Comparison of ENCODE assay signal across 29 mouse cellular contexts in the genomic region with DNA sequence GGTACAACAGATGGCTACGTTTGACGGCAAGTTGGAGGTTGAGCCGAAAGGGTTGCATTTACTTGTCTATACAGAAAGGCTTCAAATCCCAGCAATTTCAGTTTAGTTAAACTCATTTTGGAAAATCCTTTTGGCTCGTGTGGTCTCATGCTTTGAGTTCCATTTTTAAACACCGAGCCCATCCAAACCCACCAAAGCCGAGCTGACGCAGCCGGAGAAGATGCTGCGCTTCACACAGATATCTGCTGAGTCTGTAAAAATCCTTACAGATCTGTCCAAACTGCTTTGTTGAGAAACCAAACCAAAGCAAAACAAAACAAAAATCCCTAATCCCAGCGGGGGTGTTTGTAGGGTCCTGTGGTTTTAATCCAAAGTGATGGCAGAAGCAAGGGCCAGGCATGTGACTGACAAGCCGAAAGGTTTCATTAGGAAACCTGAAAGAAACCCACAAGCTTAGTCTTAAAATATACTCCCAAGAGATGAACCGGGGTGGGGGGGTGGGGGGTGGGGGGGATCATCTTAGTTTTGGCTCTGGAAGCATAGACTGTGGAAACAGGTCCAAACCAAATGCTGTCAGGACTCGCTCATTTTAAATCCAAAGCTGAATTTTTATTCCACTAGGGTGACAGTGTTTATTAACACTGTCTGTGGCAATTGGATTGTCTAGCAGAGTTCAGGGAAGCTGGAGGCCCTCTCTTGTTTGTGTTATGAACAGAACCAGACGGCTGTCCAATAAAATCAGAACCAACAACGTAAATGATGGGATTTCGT.
A peak's percentile ranks its signal among the peaks of the same experiment; 100 is the strongest.
DNase-seq lines count a peak whose midpoint lies in the region; ATAC-seq and TF ChIP-seq lines count a peak whose summit lies in the region.
"Had no signal": no experiment of that assay in that cellular context is flagged by ENCODE, and none has a peak within 500 bp of the region (broad histone marks: within the 10 kb centered on the region; RNA-seq: fewer than 3 reads in every experiment).

No protein-coding gene starts in this region.

- H3K4me1 ChIP-seq in forebrain, embryonic 16.5 days (replicated peaks; ENCODE audit: control insufficient read depth, insufficient read depth, low read length) = no peaks in the 10 kb centered on the region
- H3K4me1 ChIP-seq in forebrain, embryonic 14.5 days (ENCODE audit: control insufficient read depth, insufficient read depth, low read length) = no peaks in the 10 kb centered on the region; the same call in 1 of the 2 replicates
- no peaks in the 10 kb centered on the region for H3K4me1 ChIP-seq in ES-E14 (ENCODE audit: control insufficient read depth in 2 of 2, insufficient read depth in 2 of 2, low read length in 2 of 2, poor library complexity in 1 of 2)
- H3K4me1 ChIP-seq: forebrain, embryonic 13.5 days; heart, embryonic 10.5 days; heart, embryonic 13.5 days had no signal

- no peak overlapping the region for H3K9ac ChIP-seq in forebrain, embryonic 16.5 days (replicated peaks; ENCODE audit: low read depth, low read length)
- no peak overlapping the region for H3K9ac ChIP-seq in forebrain, embryonic 14.5 days (ENCODE audit: low read length)
- no peak overlapping the region for H3K9ac ChIP-seq in ES-E14 (ENCODE audit: insufficient read depth, low read depth, low read length, poor library complexity, severe bottlenecking)
- H3K9ac ChIP-seq: embryonic facial prominence, embryonic 13.5 days; forebrain, embryonic 13.5 days; heart, embryonic 13.5 days; hindbrain, embryonic 14.5 days had no signal

- ATAC-seq in forebrain, embryonic 16.5 days = peak; percentile 45; the same call in 1 of the 2 replicates
- ATAC-seq in forebrain, embryonic 14.5 days = no peak
- ATAC-seq: activated CD4-positive, CD25-positive, alpha-beta regulatory T cell, adult 4 months; CD4-positive, CD25-positive, alpha-beta regulatory T cell, adult 4 months; forebrain, embryonic 13.5 days; hindbrain, postnatal 0 days; inflammation-experienced regulatory T-cells, adult 6 months; intestine, embryonic 16.5 days had no signal

- 69% methylated on average over 16 of the region's 16 CpGs for WGBS in forebrain, embryonic 16.5 days
- WGBS in forebrain, embryonic 14.5 days = 86% methylated on average over 16 of the region's 16 CpGs

- no peak overlapping the region for H3K4me2 ChIP-seq in forebrain, embryonic 16.5 days (ENCODE audit: low read length)
- H3K4me2 ChIP-seq in forebrain, embryonic 14.5 days (ENCODE audit: low read length) = no peak overlapping the region
- H3K4me2 ChIP-seq: embryonic facial prominence, embryonic 13.5 days; forebrain, embryonic 13.5 days; heart, embryonic 13.5 days; hindbrain, embryonic 14.5 days had no signal

- DNase-seq in forebrain, embryonic 14.5 days (ENCODE audit: low spot score) = no peak
- peak; percentile 38 to 50 for DNase-seq in right cerebral cortex, postnatal 10 days (ENCODE audit: low spot score in 2 of 2)
- DNase-seq in right cerebral cortex, adult 18-20 months = no peak
- no peak for DNase-seq in ES-E14 (ENCODE audit: low read depth, low spot score)
- peak; percentile 30 for DNase-seq in brain, embryonic 18.5 days (ENCODE audit: low read depth, low spot score)
- DNase-seq in spleen, adult 12 weeks (ENCODE audit: low spot score) = no peak
- DNase-seq in testis, postnatal 10 days (ENCODE audit: low spot score) = no peak
- DNase-seq: adrenal gland, adult 8-10 months; adrenal gland, postnatal 25 days; cerebellum, adult 11 months; cerebellum, adult 2 months; cerebellum, adult 9-11 months; cerebellum, postnatal 25 days; gastrocnemius, adult 2 months; gastrocnemius, postnatal 14 days; heart, adult 18-20 months; heart, postnatal 14 days; heart, postnatal 4 days had no signal

- H3K9me3 ChIP-seq in forebrain, embryonic 16.5 days (ENCODE audit: control insufficient read depth, low read length) = no peaks in the 10 kb centered on the region
- no peaks in the 10 kb centered on the region for H3K9me3 ChIP-seq in forebrain, embryonic 14.5 days (replicated peaks; ENCODE audit: control insufficient read depth, low read length)
- H3K9me3 ChIP-seq in ES-E14 (ENCODE audit: control insufficient read depth, insufficient read depth, low read depth, low read length) = no peaks in the 10 kb centered on the region
- H3K9me3 ChIP-seq: embryonic facial prominence, embryonic 13.5 days; forebrain, embryonic 13.5 days; heart, embryonic 10.5 days; heart, embryonic 13.5 days had no signal

- H3K27me3 ChIP-seq in forebrain, embryonic 16.5 days (replicated peaks; ENCODE audit: control insufficient read depth, insufficient read depth, low read length) = no peaks in the 10 kb centered on the region
- H3K27me3 ChIP-seq in forebrain, embryonic 14.5 days (replicated peaks; ENCODE audit: control insufficient read depth, insufficient read depth, low read length) = no peaks in the 10 kb centered on the region
- H3K27me3 ChIP-seq: embryonic facial prominence, embryonic 13.5 days; forebrain, embryonic 13.5 days; heart, embryonic 13.5 days had no signal

- in situ Hi-C loops in ES-E14 (cut with MboI; ENCODE audit: low sequenced_read_pairs in 2 of 2, unreplicated experiment in 2 of 2) = no loop called here

- H3K4me3 ChIP-seq in forebrain, embryonic 16.5 days (replicated peaks; ENCODE audit: low read length) = no peak overlapping the region
- H3K4me3 ChIP-seq in forebrain, embryonic 14.5 days (ENCODE audit: low read depth, low read length) = no peak overlapping the region
- no peak overlapping the region for H3K4me3 ChIP-seq in ES-E14 (ENCODE audit: insufficient read depth in 1 of 2, low read depth in 1 of 2, low read length in 2 of 2, poor library complexity in 1 of 2, severe bottlenecking in 1 of 2)
- H3K4me3 ChIP-seq: embryonic facial prominence, embryonic 13.5 days; forebrain, embryonic 13.5 days; gastrocnemius, adult 2 months; heart, embryonic 10.5 days; heart, embryonic 13.5 days had no signal

- H3K36me3 ChIP-seq in forebrain, embryonic 16.5 days (ENCODE audit: control insufficient read depth, insufficient read depth) = no peaks in the 10 kb centered on the region
- H3K36me3 ChIP-seq in forebrain, embryonic 14.5 days (ENCODE audit: control insufficient read depth, insufficient read depth, low read length) = no peaks in the 10 kb centered on the region
- H3K36me3 ChIP-seq in ES-E14 (ENCODE audit: control insufficient read depth, insufficient read depth, low read length, poor library complexity, severe bottlenecking) = no peaks in the 10 kb centered on the region
- H3K36me3 ChIP-seq: embryonic facial prominence, embryonic 13.5 days; heart, embryonic 10.5 days; heart, embryonic 13.5 days had no signal

- H3K27ac ChIP-seq in forebrain, embryonic 16.5 days (ENCODE audit: low read length) = peak overlapping the region; percentile 19; the same call in 1 of the 2 replicates
- no peak overlapping the region for H3K27ac ChIP-seq in forebrain, embryonic 14.5 days (ENCODE audit: low read depth, low read length)
- no peak overlapping the region for H3K27ac ChIP-seq in ES-E14 (ENCODE audit: insufficient read depth, low read depth, low read length, poor library complexity, severe bottlenecking)
- H3K27ac ChIP-seq: embryonic facial prominence, embryonic 13.5 days; forebrain, embryonic 13.5 days; gastrocnemius, adult 2 months; heart, embryonic 10.5 days; heart, embryonic 13.5 days; hindbrain, embryonic 14.5 days; hindbrain, postnatal 0 days had no signal

TF ChIP-seq in ES-E14, 5 proteins besides CTCF, POLR2A, EP300 and RAD21:
- TF ChIP-seq ZNF384 (IDR thresholded peaks at IDR 0.05; ENCODE audit: low read depth, low read length) (no peak), MAFK (IDR thresholded peaks at IDR 0.05; ENCODE audit: insufficient read depth, low read depth, low read length) (0 out of 2 replicates have a peak, but pooled peaks have one; percentile 12)

Comparison
In these comparisons a context has a peak if more than half of its experiments do, and no peak if none do; other contexts are left out.
1. DNase-seq: peak in right cerebral cortex, postnatal 10 days (2 of 2) and brain, embryonic 18.5 days (single experiment); none in forebrain, embryonic 14.5 days (single experiment), right cerebral cortex, adult 18-20 months (single experiment), ES-E14 (single experiment), spleen, adult 12 weeks (single experiment) and testis, postnatal 10 days (single experiment).